Mouse (Mus musculus) neural tube, embryonic 12.5 days (tissue): Measurements from ENCODE around the gene Taf4. TPM values are rescaled to one million over a fixed set of nuclear protein-coding genes. Genes with fewer than 3 reads are reported as not detected.

Experiments
- ATAC-seq: fragments of 200-750 bp; cut with Nextera tagmentation; 2 replicates; pipeline ENCODE4 v1.8.0; 2017; ENCODE audit warnings: low read depth, mild to moderate bottlenecking, moderate TSS enrichment, moderate library complexity; ENCODE audit not compliant: low FRiP score
- H3K27ac ChIP-seq: fragments of 300-500 bp; sonication (generic); 2 replicates; pipeline ENCODE4 v1.5.1; 2016
- H3K27me3 ChIP-seq: fragments of 300-500 bp; sonication (generic); replicated peaks from 2 replicates; pipeline ENCODE4 v1.6.1; 2016; ENCODE audit warnings: mild to moderate bottlenecking
- H3K36me3 ChIP-seq: fragments of 300-500 bp; sonication (generic); 2 replicates; pipeline ENCODE4 v1.6.1; 2016; ENCODE audit warnings: mild to moderate bottlenecking
- H3K4me1 ChIP-seq: fragments of 300-500 bp; sonication (generic); 2 replicates; pipeline ENCODE4 v1.6.1; 2016
- H3K4me2 ChIP-seq: fragments of 300-500 bp; sonication (generic); replicated peaks from 2 replicates; pipeline ENCODE4 v1.6.1; 2016; ENCODE audit warnings: mild to moderate bottlenecking
- H3K4me3 ChIP-seq: fragments of 300-500 bp; sonication (generic); 2 replicates; pipeline ENCODE4 v1.5.1; 2016
- H3K9ac ChIP-seq: fragments of 300-500 bp; sonication (generic); 2 replicates; pipeline ENCODE4 v1.6.1; 2016; ENCODE audit warnings: mild to moderate bottlenecking
- H3K9me3 ChIP-seq: fragments of 300-500 bp; sonication (generic); 2 replicates; pipeline ENCODE4 v1.6.1; 2016; ENCODE audit warnings: mild to moderate bottlenecking
- WGBS: fragments of 180-500 bp; shearing (Covaris S2); methylation state at CpG from one replicate; pipeline ENCODE4 v1.1.7; 2016; 5-methylcytosine and 5-hydroxymethylcytosine counted together
- polyA plus RNA-seq: library from polyadenylated mRNA; unstranded; fragments of >200 nt; fragmentation: Nextera tagmentation; extraction: Ambion mirVana; gene quantifications from 2 replicates; pipeline ENCODE4 v1.2.1, GENCODE M21; 2016

The Taf4 gene
- polyA plus RNA-seq, 1 experiment from 2014 or later: 4.1 TPM

- Histone ChIP-seq H3K36me3 (peaks cover 79% of the 10 kb centered on the region), H3K4me1 (no peaks in the 10 kb centered on the region), H3K4me3 (no peak overlapping the region), H3K27ac (no peak overlapping the region), H3K9me3 (peaks cover 5% of the 10 kb centered on the region; the same call in 1 of the 2 replicates), H3K27me3 (no peaks in the 10 kb centered on the region), H3K4me2 (no peak overlapping the region), H3K9ac (no peak overlapping the region)
- ATAC-seq: no peak
- 95% methylated on average over 8 of the region's 8 CpGs for WGBS
Observed at GRCm38 (mm10) chr2:179921021-179921653, 55.3 kb downstream of the Taf4 start.

- no peak overlapping the region for H3K9ac ChIP-seq
- H3K36me3 ChIP-seq: peaks cover 77% of the 10 kb centered on the region
- WGBS: 85% methylated on average over 4 of the region's 4 CpGs
- H3K27ac ChIP-seq: no peak overlapping the region
- H3K9me3 ChIP-seq: peaks cover 5% of the 10 kb centered on the region; the same call in 1 of the 2 replicates
- no peaks in the 10 kb centered on the region for H3K27me3 ChIP-seq
- ATAC-seq: no peak
- H3K4me2 ChIP-seq: no peak overlapping the region
- no peak overlapping the region for H3K4me3 ChIP-seq
- H3K4me1 ChIP-seq: no peaks in the 10 kb centered on the region
Observed at GRCm38 (mm10) chr2:179920042-179920441, 56.4 kb downstream of the Taf4 start.

DNA sequence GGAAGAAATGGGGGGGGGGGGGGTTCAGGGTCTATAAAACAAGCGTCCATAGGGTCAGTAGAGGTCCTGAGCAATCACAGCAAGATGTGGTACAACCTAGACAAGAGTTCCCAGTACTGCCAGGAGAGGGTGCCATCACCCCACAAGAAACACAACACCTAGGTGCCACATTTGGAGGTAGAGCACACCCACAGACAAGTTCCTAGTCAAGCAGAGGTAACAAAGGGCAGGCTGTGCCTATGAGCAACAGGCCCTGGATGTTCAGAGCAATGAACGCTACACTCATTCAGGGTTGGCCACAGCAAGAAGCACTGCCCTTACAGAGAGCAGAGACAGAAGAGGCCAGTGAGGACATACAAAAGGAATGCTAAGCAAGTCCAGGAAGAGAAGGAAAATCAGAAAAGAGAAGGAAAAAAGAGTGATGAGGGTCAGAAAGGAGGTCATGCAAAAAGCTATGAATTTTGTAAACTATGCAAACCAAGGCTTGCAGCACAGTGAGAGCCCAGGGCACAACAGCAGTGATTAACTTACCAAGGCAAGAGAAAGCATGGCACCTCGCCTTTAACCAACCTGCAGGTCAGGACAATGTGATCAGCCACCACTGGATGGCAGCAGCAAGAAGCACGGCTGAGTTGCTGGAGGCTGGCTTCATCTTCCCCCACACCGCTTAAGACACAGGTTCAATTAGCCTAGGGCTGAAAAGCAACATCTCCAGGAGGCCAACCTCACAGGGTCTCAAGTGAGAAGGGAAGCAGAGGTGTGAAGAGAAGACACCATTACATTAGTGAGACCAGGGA lies 59.4 kb downstream of the Taf4 start:
- Histone ChIP-seq H3K27ac (no peak overlapping the region), H3K4me1 (peaks cover 16% of the 10 kb centered on the region), H3K36me3 (peaks cover 70% of the 10 kb centered on the region), H3K4me3 (no peak overlapping the region), H3K4me2 (no peak overlapping the region), H3K27me3 (no peaks in the 10 kb centered on the region), H3K9ac (no peak overlapping the region), H3K9me3 (peaks cover 5% of the 10 kb centered on the region; the same call in 1 of the 2 replicates)
- WGBS: 34% methylated on average over 5 of the region's 5 CpGs
- ATAC-seq: 0 out of 2 replicates have a peak, but pooled peaks have one; percentile 52

DNA sequence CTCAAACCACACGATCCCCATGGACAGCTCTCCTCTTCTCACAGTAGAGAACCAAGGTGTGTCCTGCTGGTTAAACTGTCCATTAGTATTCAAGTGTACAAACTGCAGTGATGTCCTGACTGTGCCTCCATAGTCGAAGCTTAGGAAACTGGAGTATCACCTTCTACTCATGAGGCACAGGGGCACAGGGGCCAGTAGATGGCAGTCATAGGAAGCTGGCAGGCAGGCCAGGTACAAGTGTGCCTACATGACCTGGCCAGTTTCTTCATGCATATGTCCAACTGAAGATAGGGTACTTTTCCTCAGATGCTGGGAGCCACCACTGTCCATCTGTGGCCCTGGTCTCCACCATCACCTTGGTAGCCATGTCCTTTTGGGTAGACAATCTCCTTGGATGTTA lies 62.2 kb downstream of the Taf4 start:
- WGBS: 86% methylated on average over 2 of the region's 2 CpGs
- no peak for ATAC-seq
- Histone ChIP-seq H3K4me3 (no peak overlapping the region), H3K27me3 (no peaks in the 10 kb centered on the region), H3K4me2 (no peak overlapping the region), H3K4me1 (peaks cover 16% of the 10 kb centered on the region), H3K36me3 (peaks cover 56% of the 10 kb centered on the region), H3K9me3 (no peaks in the 10 kb centered on the region), H3K9ac (no peak overlapping the region), H3K27ac (no peak overlapping the region)

DNA sequence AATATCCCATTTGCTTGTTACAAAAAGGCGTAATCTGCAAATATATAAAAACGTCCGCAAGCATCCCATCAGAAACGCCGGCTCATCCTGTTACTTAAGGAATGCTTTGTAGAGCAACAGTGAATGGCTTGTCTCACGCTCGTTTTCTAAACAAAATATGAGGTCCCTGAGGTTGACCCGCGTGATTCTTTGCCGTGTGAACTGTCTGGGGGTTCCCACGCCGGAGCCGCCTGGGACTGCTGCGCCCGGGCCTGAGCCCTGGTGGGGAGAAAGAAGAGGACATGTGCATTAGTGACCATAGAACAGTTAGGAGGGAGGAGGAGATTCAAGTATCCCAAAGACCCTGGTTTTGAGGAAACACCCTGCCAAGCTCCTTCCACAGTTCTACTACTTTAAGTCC lies 63.1 kb downstream of the Taf4 start:
- no peak overlapping the region for H3K27ac ChIP-seq

DNA sequence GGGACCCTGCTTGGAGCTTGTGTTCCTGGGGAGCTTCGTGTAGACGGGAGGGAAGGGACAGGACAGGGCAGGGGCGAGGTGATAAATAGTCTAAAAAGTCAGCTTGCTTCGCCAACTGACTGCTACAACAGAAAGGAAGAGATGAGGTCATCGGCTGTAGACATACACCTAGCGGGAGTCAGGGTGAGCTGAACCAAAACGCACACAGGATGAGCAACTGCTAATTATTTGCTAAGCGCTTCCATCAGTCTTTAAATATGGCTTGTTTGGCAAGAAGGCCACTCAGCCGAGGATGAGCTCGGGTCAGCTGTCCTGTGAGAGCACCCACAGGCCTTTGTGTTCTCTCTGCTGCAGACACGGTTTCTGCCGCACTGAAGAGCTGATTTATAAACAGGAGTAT lies 63.5 kb downstream of the Taf4 start:
- peak; percentile 34; the same call in 1 of the 2 replicates for ATAC-seq
- H3K4me3 ChIP-seq: no peak overlapping the region
- no peak overlapping the region for H3K9ac ChIP-seq
- no peak overlapping the region for H3K4me2 ChIP-seq
- peaks cover 49% of the 10 kb centered on the region for H3K36me3 ChIP-seq
- H3K4me1 ChIP-seq: peaks cover 16% of the 10 kb centered on the region
- 19% methylated on average over 12 of the region's 12 CpGs for WGBS
- H3K27ac ChIP-seq: no peak overlapping the region
- no peaks in the 10 kb centered on the region for H3K27me3 ChIP-seq
- no peaks in the 10 kb centered on the region for H3K9me3 ChIP-seq

More for the DNA sequence above, 63.1 kb downstream of the Taf4 start:
- Histone ChIP-seq H3K9ac (no peak overlapping the region), H3K9me3 (no peaks in the 10 kb centered on the region), H3K4me3 (no peak overlapping the region), H3K4me2 (no peak overlapping the region), H3K4me1 (peaks cover 16% of the 10 kb centered on the region), H3K36me3 (peaks cover 49% of the 10 kb centered on the region), H3K27me3 (no peaks in the 10 kb centered on the region)
- ATAC-seq: peak; percentile 25; the same call in 1 of the 2 replicates
- 31% methylated on average over 15 of the region's 15 CpGs for WGBS

GRCm38 (mm10) chr2:179896949-179897348 lies 79.5 kb downstream of the Taf4 start:
- H3K4me1 ChIP-seq: no peaks in the 10 kb centered on the region
- ATAC-seq: no peak
- 93% methylated on average over 2 of the region's 2 CpGs for WGBS
- no peaks in the 10 kb centered on the region for H3K9me3 ChIP-seq
- no peaks in the 10 kb centered on the region for H3K27me3 ChIP-seq
- no peak overlapping the region for H3K4me2 ChIP-seq
- H3K27ac ChIP-seq: no peak overlapping the region
- H3K9ac ChIP-seq: no peak overlapping the region
- no peak overlapping the region for H3K4me3 ChIP-seq
- 0 out of 2 replicates have a peak, but pooled peaks cover under 1% of the 10 kb centered on the region for H3K36me3 ChIP-seq

DNA sequence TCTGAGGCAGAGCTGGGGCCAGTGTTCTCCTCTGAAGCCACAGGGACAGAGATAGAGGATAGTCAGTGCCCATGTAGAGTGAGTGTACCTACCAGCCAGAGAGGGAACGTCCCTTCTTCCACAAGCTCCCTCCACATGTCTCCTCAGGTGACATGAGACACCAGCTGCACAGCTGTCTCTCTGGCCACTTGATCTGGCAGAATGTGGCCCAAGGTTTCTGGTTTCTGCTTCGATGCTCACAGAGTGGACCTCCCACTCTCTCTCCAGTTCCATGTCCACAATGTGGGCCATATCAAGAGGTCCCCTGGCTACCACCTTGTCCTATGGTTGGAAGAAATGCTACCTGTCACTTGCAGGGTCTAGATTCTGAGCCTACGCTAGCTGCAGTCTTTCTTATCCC lies 85.4 kb downstream of the Taf4 start:
- 0 out of 2 replicates have a peak, but pooled peaks cover 3% of the 10 kb centered on the region for H3K36me3 ChIP-seq
- H3K4me1 ChIP-seq: no peaks in the 10 kb centered on the region
- ATAC-seq: no peak
- no peaks in the 10 kb centered on the region for H3K9me3 ChIP-seq
- H3K4me2 ChIP-seq: no peak overlapping the region
- no peak overlapping the region for H3K4me3 ChIP-seq
- no peaks in the 10 kb centered on the region; the same call in 1 of the 2 replicates for H3K27me3 ChIP-seq
- no peak overlapping the region for H3K9ac ChIP-seq
- no peak overlapping the region for H3K27ac ChIP-seq
- WGBS: 89% methylated on average over 3 of the region's 3 CpGs

DNA sequence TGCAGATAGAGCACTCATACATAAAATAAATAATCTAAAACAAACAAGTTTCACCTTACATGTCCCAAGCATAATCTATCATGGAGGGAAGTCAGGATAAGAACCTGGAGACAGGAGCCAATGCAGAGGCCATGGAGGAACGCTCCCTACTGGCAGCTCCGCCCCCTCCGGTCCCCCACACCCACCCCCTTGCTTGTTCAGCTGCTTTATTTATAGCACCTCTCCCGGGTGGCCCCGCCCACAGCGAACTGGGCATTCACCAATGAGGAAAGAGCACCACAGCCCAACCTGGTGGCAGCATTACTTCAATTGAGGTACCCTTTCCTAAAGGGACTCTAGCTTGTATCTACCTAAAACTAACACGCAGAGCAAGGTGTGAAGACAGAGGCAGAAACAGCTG lies 91.9 kb downstream of the Taf4 start:
- H3K4me2 ChIP-seq: no peak overlapping the region
- H3K9ac ChIP-seq: no peak overlapping the region
- WGBS: 27% methylated on average over 7 of the region's 7 CpGs
- no peak overlapping the region for H3K4me3 ChIP-seq
- no peaks in the 10 kb centered on the region for H3K36me3 ChIP-seq
- H3K9me3 ChIP-seq: no peaks in the 10 kb centered on the region
- no peak overlapping the region for H3K27ac ChIP-seq
- no peaks in the 10 kb centered on the region; the same call in 1 of the 2 replicates for H3K27me3 ChIP-seq
- no peaks in the 10 kb centered on the region for H3K4me1 ChIP-seq
- ATAC-seq: no peak

DNA sequence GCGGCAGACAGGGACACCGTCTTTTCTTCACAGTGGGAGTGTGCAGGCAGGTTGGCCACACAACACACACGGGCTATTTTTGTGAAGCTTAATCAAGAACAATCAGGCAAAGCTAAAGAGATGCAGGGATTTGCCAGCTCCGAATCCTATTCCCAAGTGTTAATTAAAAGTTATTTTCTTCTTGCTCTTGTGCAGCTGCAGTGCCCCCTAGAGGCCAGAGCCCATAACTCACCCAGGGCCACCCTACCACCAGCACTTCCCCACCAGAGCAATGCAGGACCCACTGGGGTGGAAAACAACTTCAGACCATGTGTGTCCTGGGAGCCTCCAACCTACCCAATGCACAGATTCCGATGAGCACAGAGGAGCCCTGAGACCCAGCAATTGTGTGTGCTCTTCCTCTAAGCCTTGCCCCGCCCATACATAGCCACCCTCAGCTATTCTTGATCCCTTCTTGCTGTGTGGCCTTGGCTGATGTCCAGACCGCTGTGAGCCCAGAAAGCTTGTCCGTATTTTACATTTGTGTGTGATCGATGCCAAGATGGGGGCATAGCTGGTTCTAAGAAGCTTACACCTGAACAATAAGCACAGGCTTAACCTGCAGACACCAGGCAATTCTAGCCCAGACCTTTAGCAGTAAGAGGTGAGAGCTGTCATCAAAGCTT lies 98.8 kb downstream of the Taf4 start:
- ATAC-seq: no peak
- 74% methylated on average over 9 of the region's 9 CpGs for WGBS
- no peak overlapping the region for H3K27ac ChIP-seq
- no peaks in the 10 kb centered on the region for H3K4me1 ChIP-seq
- no peak overlapping the region for H3K9ac ChIP-seq
- no peak overlapping the region for H3K4me2 ChIP-seq
- H3K27me3 ChIP-seq: no peaks in the 10 kb centered on the region
- no peaks in the 10 kb centered on the region for H3K9me3 ChIP-seq
- no peaks in the 10 kb centered on the region for H3K36me3 ChIP-seq
- no peak overlapping the region for H3K4me3 ChIP-seq

- Histone ChIP-seq H3K27ac (no peak overlapping the region), H3K9ac (no peak overlapping the region), H3K27me3 (no peaks in the 10 kb centered on the region), H3K4me2 (no peak overlapping the region), H3K36me3 (no peaks in the 10 kb centered on the region), H3K9me3 (no peaks in the 10 kb centered on the region), H3K4me1 (no peaks in the 10 kb centered on the region; the same call in 1 of the 2 replicates), H3K4me3 (no peak overlapping the region)
- 5% methylated on average over 3 of the region's 3 CpGs for WGBS
- peak; percentile 61 for ATAC-seq
Observed at GRCm38 (mm10) chr2:179875147-179875546, 101.3 kb downstream of the Taf4 start.

DNA sequence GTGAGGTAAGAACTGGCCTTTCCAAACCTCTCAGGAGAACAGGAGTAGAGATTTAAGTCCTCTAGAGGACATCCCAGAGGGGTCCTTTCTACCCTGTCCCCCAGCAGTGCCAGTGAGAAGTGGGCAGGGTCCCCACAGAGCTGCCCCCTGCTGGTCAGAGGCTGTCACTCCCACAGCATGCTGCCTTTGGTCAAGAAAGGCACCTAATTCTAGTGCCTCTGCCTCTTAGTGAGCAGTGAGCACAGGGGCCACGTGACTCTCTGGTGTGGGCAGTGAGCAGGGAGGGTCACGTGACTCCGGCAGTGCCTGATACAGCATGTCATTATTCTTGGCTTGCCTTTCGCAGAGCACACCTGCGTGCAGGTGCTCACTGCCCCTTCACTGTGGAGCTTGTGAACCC lies 103.1 kb downstream of the Taf4 start:
- no peak overlapping the region for H3K4me2 ChIP-seq
- 43% methylated on average over 5 of the region's 5 CpGs for WGBS
- no peak for ATAC-seq

More for the DNA sequence above, 103.1 kb downstream of the Taf4 start:
- Histone ChIP-seq H3K27me3 (0 out of 2 replicates have a peak, but pooled peaks cover 7% of the 10 kb centered on the region), H3K9ac (no peak overlapping the region), H3K4me1 (peaks cover 12% of the 10 kb centered on the region), H3K27ac (no peak overlapping the region), H3K36me3 (no peaks in the 10 kb centered on the region), H3K9me3 (no peaks in the 10 kb centered on the region), H3K4me3 (no peak overlapping the region)
